Mouse (Mus musculus) E14TG2a.4 (cell line): ENCODE data around the gene Dtx4.

Experiments used
- CTCF ChIP-seq: conservative IDR thresholded peaks from 2 replicates; pipeline ENCODE4 v1.5.1; 2014; ENCODE audit warnings: low read length
- POU5F1 ChIP-seq: IDR thresholded peaks from 2 replicates; pipeline ENCODE4 v1.6.1; 2014; ENCODE audit warnings: low read length, borderline replicate concordance

DNA sequence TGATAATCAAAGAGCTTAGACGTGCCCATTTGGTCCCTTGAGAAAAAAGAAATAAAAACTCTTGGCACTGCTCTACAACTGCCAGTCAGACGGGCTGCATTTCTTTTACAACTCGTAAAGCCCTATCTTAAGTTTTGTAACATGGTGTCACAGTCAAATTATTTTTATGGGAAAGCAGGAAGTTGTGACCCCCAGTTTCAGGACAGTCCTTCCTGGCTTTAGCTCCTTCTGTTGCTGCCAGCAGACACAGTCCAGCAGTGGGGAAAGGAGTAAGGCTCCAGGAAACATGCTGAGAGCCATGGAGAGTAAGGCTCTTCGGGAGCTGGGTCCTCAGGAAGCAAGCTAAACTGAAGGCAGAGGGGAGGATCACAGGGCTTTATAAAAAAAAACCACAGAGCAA lies 17.5 kb downstream of the Dtx4 start:
- TF ChIP-seq CTCF (no peak), POU5F1 (no peak)
